Mouse (Mus musculus) stomach, postnatal 0 days (tissue): ENCODE data around the gene Lrch1. TPM values are rescaled to one million over a fixed set of nuclear protein-coding genes. Genes with fewer than 3 reads are reported as not detected.

Source experiments
- ATAC-seq: fragments of 200-750 bp; cut with Nextera tagmentation; 2 replicates; pipeline ENCODE4 v1.8.0; 2017; ENCODE audit not compliant: low FRiP score, low TSS enrichment
- DNase-seq: peaks from one replicate; pipeline ENCODE4 v3.0.0-alpha.2; 2016; ENCODE audit warnings: low spot score
- H3K27ac ChIP-seq: fragments of 300-500 bp; sonication (generic); replicated peaks from 2 replicates; pipeline ENCODE4 v1.5.1; 2014; ENCODE audit warnings: mild to moderate bottlenecking, control low read depth
- H3K27me3 ChIP-seq: fragments of 300-500 bp; sonication (generic); 2 replicates; pipeline ENCODE4 v1.6.1; 2014; ENCODE audit warnings: low read length; ENCODE audit not compliant: control insufficient read depth, insufficient read depth
- H3K36me3 ChIP-seq: fragments of 300-500 bp; sonication (generic); 2 replicates; pipeline ENCODE4 v1.6.1; 2014; ENCODE audit warnings: low read length, mixed read lengths; ENCODE audit not compliant: control insufficient read depth, insufficient read depth
- H3K4me1 ChIP-seq: fragments of 300-500 bp; sonication (generic); replicated peaks from 2 replicates; pipeline ENCODE4 v1.6.1; 2014; ENCODE audit warnings: antibody characterized with exemption; ENCODE audit not compliant: control insufficient read depth, insufficient read depth
- H3K4me2 ChIP-seq: fragments of 300-500 bp; sonication (generic); replicated peaks from 2 replicates; pipeline ENCODE4 v1.6.1; 2014; ENCODE audit warnings: low read depth, mild to moderate bottlenecking, control low read depth, moderate library complexity
- H3K4me3 ChIP-seq: fragments of 300-500 bp; sonication (generic); 2 replicates; pipeline ENCODE4 v1.5.1; 2014; ENCODE audit warnings: low read depth, low read length, control low read depth
- H3K9ac ChIP-seq: fragments of 300-500 bp; sonication (generic); 2 replicates; pipeline ENCODE4 v1.6.1; 2014; ENCODE audit warnings: mild to moderate bottlenecking, low read length, control low read depth, mixed read lengths
- H3K9me3 ChIP-seq: fragments of 300-500 bp; sonication (generic); 2 replicates; pipeline ENCODE4 v1.6.1; 2016; ENCODE audit warnings: low read length; ENCODE audit not compliant: control insufficient read depth
- CTCF ChIP-seq: IDR thresholded peaks from 2 replicates; pipeline ENCODE4 v1.5.1; 2016; ENCODE audit warnings: antibody characterized with exemption, low read depth, mild to moderate bottlenecking, moderate library complexity
- EP300 ChIP-seq: optimal IDR thresholded peaks from 2 replicates; pipeline ENCODE3; 2016; ENCODE audit warnings: antibody characterized with exemption
- WGBS: fragments of 180-500 bp; shearing (Covaris S2); extraction: QIAGEN DNeasy Blood & Tissue Kit; methylation state at CpG from one replicate; pipeline ENCODE4 v1.1.7; 2014; 5-methylcytosine and 5-hydroxymethylcytosine counted together
- polyA plus RNA-seq: library from polyadenylated mRNA; unstranded; fragments of >200 nt; fragmentation: Nextera tagmentation; extraction: Ambion mirVana; gene quantifications from 2 replicates; pipeline ENCODE4 v1.2.1, GENCODE M21; 2015

The Lrch1 gene
- polyA plus RNA-seq, 1 experiment from 2014 or later: 11.7 TPM

- DNase-seq: no peak
- 58% methylated on average over 5 of the region's 5 CpGs for WGBS
- no peak for TF ChIP-seq CTCF
- TF ChIP-seq EP300: no peak
Observed at GRCm38 (mm10) chr14:74831653-74832052, 116.0 kb downstream of the Lrch1 start.

GRCm38 (mm10) chr14:74831050-74831449 lies 116.6 kb downstream of the Lrch1 start:
- ATAC-seq (no peak), DNase-seq (no peak)
- H3K27me3 ChIP-seq: no peaks in the 10 kb centered on the region
- H3K9ac ChIP-seq: no peak overlapping the region
- 0 out of 2 replicates have a peak, but pooled peaks cover 3% of the 10 kb centered on the region for H3K36me3 ChIP-seq
- no peaks in the 10 kb centered on the region for H3K9me3 ChIP-seq
- H3K4me2 ChIP-seq: no peak overlapping the region
- H3K27ac ChIP-seq: no peak overlapping the region
- TF ChIP-seq EP300 (no peak), CTCF (no peak)
- no peak overlapping the region for H3K4me3 ChIP-seq
- H3K4me1 ChIP-seq: no peaks in the 10 kb centered on the region
- WGBS: 49% methylated on average over 5 of the region's 5 CpGs

More at GRCm38 (mm10) chr14:74831653-74832052, 116.0 kb downstream of the Lrch1 start:
- H3K4me1 ChIP-seq: no peaks in the 10 kb centered on the region
- no peak overlapping the region for H3K4me3 ChIP-seq
- H3K36me3 ChIP-seq: 0 out of 2 replicates have a peak, but pooled peaks cover 3% of the 10 kb centered on the region
- H3K9me3 ChIP-seq: no peaks in the 10 kb centered on the region
- H3K27me3 ChIP-seq: no peaks in the 10 kb centered on the region
- H3K9ac ChIP-seq: no peak overlapping the region
- H3K27ac ChIP-seq: no peak overlapping the region
- H3K4me2 ChIP-seq: no peak overlapping the region
- ATAC-seq: no peak

GRCm38 (mm10) chr14:74830591-74830990 lies 117.1 kb downstream of the Lrch1 start:
- Histone ChIP-seq H3K4me3 (no peak overlapping the region), H3K4me1 (no peaks in the 10 kb centered on the region), H3K4me2 (no peak overlapping the region), H3K27me3 (no peaks in the 10 kb centered on the region), H3K9me3 (no peaks in the 10 kb centered on the region), H3K9ac (no peak overlapping the region), H3K36me3 (0 out of 2 replicates have a peak, but pooled peaks cover 3% of the 10 kb centered on the region), H3K27ac (no peak overlapping the region)
- DNase-seq (no peak), ATAC-seq (no peak)
- whole genome bisulfite sequencing: 81% methylated on average over 2 of the region's 2 CpGs
- TF ChIP-seq CTCF (no peak), EP300 (no peak)

- WGBS: 67% methylated on average over 7 of the region's 7 CpGs
- H3K4me2 ChIP-seq: no peak overlapping the region
- no peak overlapping the region for H3K4me3 ChIP-seq
- no peak overlapping the region for H3K9ac ChIP-seq
- no peak for TF ChIP-seq EP300
- no peak for TF ChIP-seq CTCF
- ATAC-seq: no peak
- H3K27ac ChIP-seq: no peak overlapping the region
- no peak for DNase-seq
- no peaks in the 10 kb centered on the region for H3K27me3 ChIP-seq
- peaks cover 4% of the 10 kb centered on the region; the same call in 1 of the 2 replicates for H3K36me3 ChIP-seq
- H3K9me3 ChIP-seq: no peaks in the 10 kb centered on the region
- no peaks in the 10 kb centered on the region; the same call in 1 of the 2 replicates for H3K4me1 ChIP-seq
Observed at GRCm38 (mm10) chr14:74822757-74823680, 124.7 kb downstream of the Lrch1 start.

GRCm38 (mm10) chr14:74822048-74822447 lies 125.6 kb downstream of the Lrch1 start:
- TF ChIP-seq CTCF (no peak), EP300 (no peak)
- DNase-seq (no peak), ATAC-seq (no peak)
- Histone ChIP-seq H3K9me3 (no peaks in the 10 kb centered on the region), H3K4me2 (no peak overlapping the region), H3K9ac (no peak overlapping the region), H3K36me3 (peaks cover 4% of the 10 kb centered on the region; the same call in 1 of the 2 replicates), H3K27me3 (no peaks in the 10 kb centered on the region), H3K4me1 (no peaks in the 10 kb centered on the region; the same call in 1 of the 2 replicates), H3K27ac (no peak overlapping the region), H3K4me3 (no peak overlapping the region)
- 59% methylated on average over 2 of the region's 2 CpGs for WGBS
